Mouse (Mus musculus) thymus, postnatal 36 days (tissue): Measurements from ENCODE around the gene Depdc1a.
"Not testable (repeated sequence)": the region's sequence is repeated elsewhere in the genome, so short reads cannot be mapped to it uniquely, and the experiment has no call there.

Source experiments
- DNase-seq, 2 experiments: peaks; one replicate each; pipeline ENCODE4 v3.0.0; 2022; ENCODE audit warnings: mixed read lengths in 2 of 2

The Depdc1a gene

DNA sequence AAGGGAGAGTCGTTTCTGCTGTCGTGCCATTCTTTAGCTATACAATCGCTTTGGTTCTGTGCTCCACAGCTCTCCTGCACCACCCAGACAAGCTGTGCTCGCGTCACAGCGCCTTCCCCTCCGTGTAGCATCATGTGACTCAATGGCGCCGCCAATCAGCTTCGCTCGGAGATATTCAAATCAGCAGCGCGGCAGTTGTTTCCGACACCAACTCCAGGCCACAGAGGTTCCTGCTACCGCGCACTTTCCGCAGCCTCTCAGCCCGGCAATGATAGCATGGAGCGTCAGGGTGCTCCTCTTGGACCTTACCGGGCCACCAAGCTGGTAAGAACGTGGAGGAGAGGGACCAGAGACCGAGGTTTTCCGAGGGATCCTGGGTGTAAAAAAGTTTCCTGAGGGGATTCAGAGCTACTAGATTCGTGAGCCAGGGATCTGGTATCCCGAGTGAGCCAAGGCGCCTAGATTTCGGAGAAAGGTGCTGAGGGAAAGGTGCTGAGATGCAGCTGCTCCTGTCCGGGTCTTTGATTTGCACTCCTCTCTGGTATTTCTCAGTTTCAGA is at the start of gene Depdc1a:
Gene Depdc1a, plus strand, starts transcription at position 191 of the 559 bp plus-strand sequence.
- peak; percentile 93 to 95 for DNase-seq

DNA sequence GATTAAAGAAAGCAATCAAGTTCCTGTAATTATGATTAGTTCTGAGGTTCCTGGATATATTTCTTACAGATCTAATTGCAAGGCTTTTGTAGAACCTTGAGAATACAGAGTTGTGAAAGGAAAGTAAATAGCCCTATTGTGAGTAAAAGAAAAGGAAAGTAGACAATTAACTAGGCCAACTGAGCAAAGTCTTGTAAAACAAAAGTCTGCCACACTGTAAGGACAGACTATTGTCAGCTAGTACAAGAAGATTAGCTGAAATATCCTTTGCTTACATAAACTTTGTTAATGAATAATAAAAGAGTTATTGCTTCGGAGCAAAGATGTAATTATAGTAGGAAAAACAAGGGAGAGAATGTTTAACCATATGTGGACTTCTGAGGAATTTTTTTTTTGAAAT is 25.2 kb upstream of the Depdc1a start:
- DNase-seq = no peak

DNA sequence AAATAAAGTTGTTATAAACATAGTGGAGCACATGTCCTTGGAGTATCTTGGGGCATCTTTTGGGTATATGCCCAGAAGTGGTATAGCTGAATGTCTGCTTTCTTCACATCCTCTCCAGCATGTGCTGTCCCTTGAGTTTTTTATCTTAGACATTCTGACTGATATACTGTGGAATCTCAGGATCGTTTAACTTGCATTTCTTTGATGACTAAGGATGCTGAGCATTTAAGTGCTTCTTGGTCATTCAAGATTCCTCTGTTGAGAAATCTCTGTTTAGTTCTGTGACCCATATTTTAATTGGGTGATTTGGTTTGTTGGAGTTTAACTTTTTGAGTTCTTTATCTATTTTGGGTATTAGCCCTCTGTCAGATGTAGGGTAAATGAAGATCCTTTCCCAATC is 19.8 kb upstream of the Depdc1a start:
- no peak for DNase-seq

DNA sequence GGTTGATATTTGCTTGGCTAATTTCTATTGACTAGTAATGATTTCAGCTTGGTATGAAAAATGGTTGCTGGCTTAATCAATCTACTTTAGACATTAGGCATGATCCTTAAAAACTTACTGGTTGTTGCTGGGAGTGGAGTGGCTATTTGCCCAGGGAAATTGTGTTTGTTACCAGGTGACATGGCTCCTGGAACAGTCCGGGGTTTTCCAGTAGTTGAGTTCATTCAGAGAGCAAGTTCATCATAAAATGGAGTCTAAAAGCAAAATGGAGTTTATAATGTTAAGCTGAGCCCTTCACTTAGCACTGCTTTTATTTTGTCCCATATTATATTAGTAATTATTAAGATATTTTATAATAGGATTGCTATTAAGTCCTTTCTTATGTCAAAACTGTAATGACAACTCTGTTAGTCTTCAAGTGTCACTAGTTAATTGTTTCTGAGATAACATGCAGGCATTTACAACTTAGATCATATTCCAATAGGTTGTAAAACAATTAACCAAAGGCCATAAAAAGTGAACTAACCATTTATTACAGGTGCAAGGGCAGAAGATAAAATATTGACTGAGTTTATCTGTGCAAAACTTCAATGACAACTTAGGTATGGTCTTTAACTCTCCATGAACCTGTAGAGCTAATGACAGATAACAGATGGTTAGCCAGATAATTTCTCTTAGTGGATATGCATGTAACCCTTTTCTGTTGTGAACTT is 17.8 kb upstream of the Depdc1a start:
- DNase-seq = no peak

DNA sequence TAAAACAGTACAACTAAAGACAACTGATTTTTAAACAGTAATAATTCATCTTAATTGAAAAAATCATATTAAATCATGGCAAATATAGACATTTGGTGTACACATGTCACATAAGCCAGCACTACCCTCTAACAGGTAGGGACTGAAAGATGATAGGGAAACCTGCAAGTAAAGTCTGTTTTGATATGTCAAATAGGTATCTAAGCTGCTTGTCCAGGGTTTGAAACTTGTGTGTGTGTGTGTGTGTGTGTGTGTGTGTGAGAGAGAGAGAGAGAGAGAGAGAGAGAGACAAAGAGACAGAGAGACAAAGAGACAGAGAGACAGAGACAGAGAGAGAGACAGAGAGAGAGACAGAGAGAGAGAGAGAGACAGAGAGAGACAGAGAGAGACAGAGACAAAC is 524 bp upstream of the Depdc1a start:
- DNase-seq = not testable (repeated sequence)

DNA sequence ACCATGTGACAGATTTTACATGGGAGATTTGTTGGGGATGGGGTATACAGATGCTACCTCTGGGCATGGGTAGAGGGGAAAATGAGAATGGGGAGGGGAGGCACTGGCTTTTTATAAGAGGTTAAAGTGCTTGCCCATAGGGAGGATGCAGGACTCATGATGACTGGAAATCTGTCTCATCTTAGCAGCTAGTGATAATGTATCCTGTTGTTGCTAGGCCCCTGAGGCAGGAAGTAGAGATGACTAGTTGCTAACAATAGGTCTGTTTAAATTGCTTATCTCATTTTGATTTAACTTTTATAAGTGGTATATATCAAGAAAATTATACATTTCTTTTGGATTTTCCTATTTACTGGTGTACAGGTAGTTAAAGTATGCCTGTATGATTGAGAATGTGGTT is 13.7 kb downstream of the Depdc1a start:
- no peak for DNase-seq

DNA sequence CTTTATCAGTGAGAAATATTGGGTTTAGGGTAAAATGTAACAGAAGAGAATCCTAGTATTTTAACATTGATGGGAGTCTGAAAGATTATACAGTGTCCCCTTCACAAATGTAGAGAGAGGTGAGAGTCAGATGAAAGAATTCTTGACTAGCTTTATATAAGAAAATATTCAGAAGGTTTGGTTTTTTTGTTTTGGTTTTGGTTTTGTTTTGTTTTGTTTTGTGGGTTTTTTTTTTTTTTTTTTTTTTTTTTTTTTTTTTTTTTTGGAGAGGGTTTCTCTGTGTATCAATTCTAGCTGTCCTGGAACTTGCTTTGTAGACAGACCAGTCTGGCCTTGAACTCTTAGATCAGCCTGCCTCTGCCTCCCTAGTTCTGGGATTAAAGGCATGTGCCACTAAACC is 33.3 kb downstream of the Depdc1a start:
- no peak for DNase-seq

DNA sequence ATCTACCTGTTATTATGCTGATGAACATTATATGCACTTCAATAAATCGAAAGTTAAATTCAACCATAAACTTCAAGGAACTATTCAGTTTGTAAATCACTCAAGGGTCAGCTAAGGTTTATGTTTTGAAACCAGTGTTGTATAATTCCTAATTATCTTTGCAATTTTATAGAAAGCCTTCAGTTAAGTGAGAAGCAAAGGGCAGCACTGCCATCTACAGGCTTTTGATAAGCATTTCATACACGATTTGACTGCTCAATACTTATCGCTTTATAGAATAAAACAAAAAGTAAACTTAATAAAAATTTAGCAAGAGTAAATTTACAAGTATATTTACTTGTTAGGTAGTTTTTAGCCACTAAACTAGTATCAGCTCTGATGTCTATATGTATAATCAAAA is 53.1 kb downstream of the Depdc1a start:
- DNase-seq = no peak

DNA sequence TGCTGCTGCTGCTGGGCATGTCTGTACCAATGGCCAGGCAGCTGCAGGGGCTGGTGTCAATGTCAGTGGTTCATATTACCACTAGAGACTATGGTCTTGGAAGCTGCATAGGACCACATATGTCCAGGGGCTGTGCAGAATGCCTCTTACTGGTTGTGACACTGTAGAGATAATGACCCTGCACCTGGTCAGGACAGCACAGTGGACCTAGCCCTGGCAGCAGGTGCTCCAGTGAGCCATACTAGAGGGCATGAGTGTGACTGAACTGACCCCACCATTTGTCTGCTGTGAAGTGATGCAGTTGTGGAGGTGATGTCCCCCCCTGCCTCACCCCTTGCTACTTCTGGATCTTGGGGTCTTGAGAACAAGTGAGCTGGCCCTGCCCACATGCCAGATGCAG is 55.0 kb downstream of the Depdc1a start:
- DNase-seq = no peak
